Mouse (Mus musculus): ENCODE measurements around the gene Akap13. TPM values are rescaled to one million over a fixed set of nuclear protein-coding genes. Genes with fewer than 3 reads are reported as not detected.

Gene Akap13
- polyA plus RNA-seq, 1 experiment from 2014 or later, result 29.5 TPM

DNA sequence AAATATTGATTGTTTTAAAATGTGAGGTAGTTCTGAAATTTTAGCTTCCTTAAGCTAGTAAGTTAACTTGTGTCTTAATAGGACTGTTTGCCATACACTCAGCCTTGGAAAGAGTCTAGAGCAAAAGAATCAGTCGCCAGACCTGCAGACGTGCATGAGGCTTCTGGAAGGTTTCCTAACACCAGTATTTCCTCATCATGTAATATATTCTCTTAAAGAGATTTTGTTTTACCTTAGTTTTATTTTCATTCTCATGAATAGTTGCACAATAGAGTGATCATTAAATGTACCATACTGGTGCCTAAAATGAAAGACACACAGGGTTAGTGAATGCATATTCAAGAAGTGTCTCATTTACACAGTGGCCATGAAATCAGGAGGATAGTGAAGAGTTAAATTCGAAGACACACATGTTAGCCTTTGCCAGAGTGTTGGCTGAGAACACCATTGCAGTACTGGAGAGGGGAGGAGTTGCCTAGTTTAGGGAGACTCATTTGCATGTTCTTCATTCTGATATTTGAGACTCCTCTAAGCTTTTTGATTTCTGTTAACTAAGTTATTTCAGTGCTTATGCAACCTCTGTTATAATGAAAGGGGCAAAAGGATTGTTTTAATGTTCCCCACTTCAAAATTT is 198.5 kb downstream of the Akap13 start:
- DNase-seq (ENCODE audit: low spot score) (no peak), ATAC-seq (ENCODE audit: insufficient read depth, low FRiP score, low TSS enrichment) (no peak)
- Histone ChIP-seq H3K36me3 (ENCODE audit: control insufficient read depth, insufficient read depth, low read length) (no peaks in the 10 kb centered on the region), H3K9me3 (ENCODE audit: control insufficient read depth, low read length) (no peaks in the 10 kb centered on the region), H3K9ac (ENCODE audit: low read length) (no peak overlapping the region), H3K27ac (ENCODE audit: low read depth, low read length) (no peak overlapping the region), H3K4me1 (ENCODE audit: control insufficient read depth, insufficient read depth, low read length) (no peaks in the 10 kb centered on the region), H3K4me2 (ENCODE audit: low read depth) (no peak overlapping the region), H3K4me3 (ENCODE audit: low read depth, low read length) (no peak overlapping the region), H3K27me3 (ENCODE audit: control insufficient read depth, insufficient read depth, low read length) (no peaks in the 10 kb centered on the region)
- 75% methylated on average over 3 of the region's 3 CpGs for WGBS

DNA sequence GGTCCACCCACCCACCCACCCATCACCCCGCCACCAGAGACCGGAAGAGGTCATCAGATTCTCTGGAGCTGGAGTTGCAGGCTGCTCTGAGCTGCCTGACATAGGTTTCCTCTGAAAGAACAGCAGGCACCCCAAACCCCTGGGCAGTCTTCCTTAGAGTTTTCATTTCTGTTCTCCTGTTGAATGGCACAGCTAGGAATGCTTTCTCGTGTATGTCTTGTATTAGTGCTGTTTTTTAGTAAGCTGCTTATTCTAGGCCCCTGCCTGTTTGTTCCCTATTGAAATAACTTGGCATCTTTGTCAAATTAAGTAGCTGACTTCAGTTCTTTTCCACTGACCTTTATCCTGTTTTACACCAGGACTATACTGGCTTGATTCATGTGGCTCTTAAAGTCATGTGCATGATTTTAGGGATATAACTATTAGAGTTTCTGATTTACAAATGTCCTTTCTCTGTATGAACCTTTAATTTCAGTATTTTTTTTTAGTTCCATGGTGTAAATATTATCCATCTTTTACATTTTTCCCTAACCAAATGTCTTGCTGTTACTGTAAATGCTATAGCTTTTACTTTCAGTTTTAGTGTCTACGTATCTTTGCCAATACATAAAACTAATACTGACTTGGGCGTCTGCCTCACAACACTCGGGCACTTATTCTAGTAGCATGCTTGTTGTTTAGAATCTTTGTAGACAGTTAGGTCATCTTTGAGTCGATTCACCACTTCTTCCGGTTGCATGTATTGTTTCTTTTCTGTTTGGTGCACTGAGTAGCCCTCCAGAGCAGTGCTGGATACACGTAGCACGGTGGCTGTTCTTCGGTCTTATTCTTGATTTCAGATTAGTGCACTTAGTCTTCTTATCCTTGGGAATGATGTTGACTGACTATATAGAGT is 200.1 kb downstream of the Akap13 start:
- Histone ChIP-seq H3K4me1 (ENCODE audit: control insufficient read depth, insufficient read depth, low read length) (no peaks in the 10 kb centered on the region), H3K27me3 (ENCODE audit: control insufficient read depth, insufficient read depth, low read length) (no peaks in the 10 kb centered on the region), H3K9me3 (ENCODE audit: control insufficient read depth, low read length) (no peaks in the 10 kb centered on the region), H3K4me3 (ENCODE audit: low read depth, low read length) (no peak overlapping the region), H3K36me3 (ENCODE audit: control insufficient read depth, insufficient read depth, low read length) (no peaks in the 10 kb centered on the region), H3K27ac (ENCODE audit: low read depth, low read length) (no peak overlapping the region), H3K4me2 (ENCODE audit: low read depth) (no peak overlapping the region), H3K9ac (ENCODE audit: low read length) (no peak overlapping the region)
- DNase-seq (ENCODE audit: low spot score) (no peak), ATAC-seq (ENCODE audit: insufficient read depth, low FRiP score, low TSS enrichment) (no peak)
- 89% methylated on average over 11 of the region's 11 CpGs for WGBS

DNA sequence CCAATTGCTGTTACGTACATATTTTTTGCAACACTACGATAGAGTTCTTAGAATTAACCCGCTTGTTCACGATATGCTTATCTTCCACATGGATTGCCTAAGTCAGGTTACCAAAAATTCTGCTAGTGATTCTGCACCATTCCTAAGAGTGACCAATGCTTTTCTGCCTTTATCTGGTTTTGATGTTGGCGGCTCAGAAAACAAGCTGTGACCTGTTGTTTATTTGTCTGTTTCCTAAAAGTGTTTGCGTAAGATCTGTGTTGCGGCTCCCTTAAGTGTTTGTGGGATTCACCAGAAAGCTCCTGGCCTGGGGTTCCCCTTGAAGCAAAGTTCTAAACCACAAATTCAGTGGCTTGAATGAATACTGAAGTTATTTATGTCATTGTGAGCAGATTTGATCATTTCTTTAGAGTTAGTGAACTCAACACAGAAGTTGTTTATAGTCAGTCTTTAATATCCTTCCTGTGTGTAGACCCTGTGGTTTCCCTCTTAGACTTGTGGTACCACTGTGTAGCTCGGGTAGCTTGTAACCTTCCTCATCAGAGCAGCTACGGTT is 201.0 kb downstream of the Akap13 start:
- WGBS, result 94% methylated on average over 9 of the region's 9 CpGs
- H3K36me3 ChIP-seq (ENCODE audit: control insufficient read depth, insufficient read depth, low read length), result no peaks in the 10 kb centered on the region
- no peak overlapping the region for H3K4me2 ChIP-seq (ENCODE audit: low read depth)
- H3K9ac ChIP-seq (ENCODE audit: low read length), result no peak overlapping the region
- H3K27me3 ChIP-seq (ENCODE audit: control insufficient read depth, insufficient read depth, low read length), result no peaks in the 10 kb centered on the region
- H3K4me3 ChIP-seq (ENCODE audit: low read depth, low read length), result no peak overlapping the region
- H3K9me3 ChIP-seq (ENCODE audit: control insufficient read depth, low read length), result no peaks in the 10 kb centered on the region
- no peak overlapping the region for H3K27ac ChIP-seq (ENCODE audit: low read depth, low read length)
- H3K4me1 ChIP-seq (ENCODE audit: control insufficient read depth, insufficient read depth, low read length), result no peaks in the 10 kb centered on the region
- ATAC-seq (ENCODE audit: insufficient read depth, low FRiP score, low TSS enrichment) (no peak), DNase-seq (ENCODE audit: low spot score) (no peak)

DNA sequence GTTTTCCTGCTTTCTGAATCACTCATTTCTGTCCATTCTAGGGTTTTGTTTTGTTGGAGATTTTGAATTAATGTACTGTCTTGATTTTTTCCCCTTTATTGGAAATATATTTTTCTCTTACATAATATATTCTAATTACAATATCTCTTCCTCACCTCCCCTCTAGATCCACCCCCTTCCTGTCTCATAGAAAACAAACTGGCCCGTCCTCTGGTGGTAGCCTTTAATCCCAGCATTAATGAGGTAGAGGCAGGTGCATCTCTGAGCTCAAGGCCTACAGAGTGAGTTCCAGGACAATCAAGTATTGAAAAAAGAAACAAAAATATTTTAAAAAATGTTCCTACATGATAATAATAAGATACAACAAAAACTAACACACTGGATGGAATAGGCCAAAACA is 201.6 kb downstream of the Akap13 start:
- Histone ChIP-seq H3K4me2 (ENCODE audit: low read depth) (no peak overlapping the region), H3K27ac (ENCODE audit: low read depth, low read length) (no peak overlapping the region), H3K27me3 (ENCODE audit: control insufficient read depth, insufficient read depth, low read length) (no peaks in the 10 kb centered on the region), H3K9ac (ENCODE audit: low read length) (no peak overlapping the region), H3K4me3 (ENCODE audit: low read depth, low read length) (no peak overlapping the region), H3K36me3 (ENCODE audit: control insufficient read depth, insufficient read depth, low read length) (no peaks in the 10 kb centered on the region), H3K4me1 (ENCODE audit: control insufficient read depth, insufficient read depth, low read length) (no peaks in the 10 kb centered on the region), H3K9me3 (ENCODE audit: control insufficient read depth, low read length) (no peaks in the 10 kb centered on the region)
- no peak for DNase-seq (ENCODE audit: low spot score)
- no peak for ATAC-seq (ENCODE audit: insufficient read depth, low FRiP score, low TSS enrichment)
- 85% methylated on average over 1 of the region's 1 CpGs for WGBS

DNA sequence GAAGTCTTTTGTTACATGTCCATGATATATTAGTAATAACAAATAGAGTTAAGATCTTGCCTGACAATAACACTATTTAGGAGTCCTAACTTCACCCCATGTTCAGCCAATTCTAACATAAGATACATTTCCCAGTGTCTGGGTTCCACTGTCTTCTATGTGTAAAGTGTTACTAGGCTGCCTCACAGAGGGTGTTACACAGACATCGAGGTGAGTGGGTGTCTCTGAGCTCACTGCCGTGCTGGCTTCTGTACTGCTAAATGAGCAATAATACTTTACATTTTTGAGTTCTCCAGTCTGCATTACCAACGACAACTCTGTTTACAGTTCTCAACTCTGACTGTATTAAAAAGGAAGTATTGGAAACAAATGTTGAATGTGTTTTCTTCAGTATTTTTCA is 209.1 kb downstream of the Akap13 start:
- 88% methylated on average over 3 of the region's 3 CpGs for WGBS
- H3K4me3 ChIP-seq (ENCODE audit: low read depth, low read length), result no peak overlapping the region
- no peaks in the 10 kb centered on the region; the same call in 1 of the 2 replicates for H3K36me3 ChIP-seq (ENCODE audit: control insufficient read depth, insufficient read depth, low read length)
- ATAC-seq (ENCODE audit: insufficient read depth, low FRiP score, low TSS enrichment) (no peak), DNase-seq (ENCODE audit: low spot score) (no peak)
- no peak overlapping the region for H3K4me2 ChIP-seq (ENCODE audit: low read depth)
- H3K27ac ChIP-seq (ENCODE audit: low read depth, low read length), result no peak overlapping the region
- 0 out of 2 replicates have a peak, but pooled peaks cover 4% of the 10 kb centered on the region for H3K4me1 ChIP-seq (ENCODE audit: control insufficient read depth, insufficient read depth, low read length)
- H3K9ac ChIP-seq (ENCODE audit: low read length), result no peak overlapping the region
- H3K9me3 ChIP-seq (ENCODE audit: control insufficient read depth, low read length), result no peaks in the 10 kb centered on the region
- no peaks in the 10 kb centered on the region for H3K27me3 ChIP-seq (ENCODE audit: control insufficient read depth, insufficient read depth, low read length)

DNA sequence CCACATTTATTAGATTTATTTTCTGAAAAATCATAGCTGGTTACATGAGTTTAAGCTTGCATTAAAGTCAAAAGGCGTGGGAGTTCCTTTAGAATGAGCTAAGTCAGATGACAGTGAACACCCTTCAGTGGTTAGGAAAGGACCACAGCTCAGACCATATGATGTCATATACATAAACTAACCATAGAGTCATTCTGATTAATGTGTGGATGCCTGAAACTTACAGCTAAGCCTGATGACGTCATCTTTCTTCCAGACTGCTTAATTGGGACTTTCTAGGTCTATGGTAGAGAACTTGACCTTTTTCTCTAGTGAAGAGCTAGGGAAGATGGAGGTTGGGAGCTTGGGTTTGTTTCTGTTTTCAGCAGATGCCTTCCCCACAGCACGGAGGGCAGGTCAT is 211.6 kb downstream of the Akap13 start:
- Histone ChIP-seq H3K36me3 (ENCODE audit: control insufficient read depth, insufficient read depth, low read length) (no peaks in the 10 kb centered on the region; the same call in 1 of the 2 replicates), H3K4me2 (ENCODE audit: low read depth) (no peak overlapping the region), H3K4me1 (ENCODE audit: control insufficient read depth, insufficient read depth, low read length) (0 out of 2 replicates have a peak, but pooled peaks cover 4% of the 10 kb centered on the region), H3K4me3 (ENCODE audit: low read depth, low read length) (no peak overlapping the region), H3K9me3 (ENCODE audit: control insufficient read depth, low read length) (no peaks in the 10 kb centered on the region), H3K27ac (ENCODE audit: low read depth, low read length) (no peak overlapping the region), H3K27me3 (ENCODE audit: control insufficient read depth, insufficient read depth, low read length) (no peaks in the 10 kb centered on the region), H3K9ac (ENCODE audit: low read length) (no peak overlapping the region)
- ATAC-seq (ENCODE audit: insufficient read depth, low FRiP score, low TSS enrichment) (no peak), DNase-seq (ENCODE audit: low spot score) (no peak)
- 93% methylated on average over 3 of the region's 3 CpGs for WGBS

DNA sequence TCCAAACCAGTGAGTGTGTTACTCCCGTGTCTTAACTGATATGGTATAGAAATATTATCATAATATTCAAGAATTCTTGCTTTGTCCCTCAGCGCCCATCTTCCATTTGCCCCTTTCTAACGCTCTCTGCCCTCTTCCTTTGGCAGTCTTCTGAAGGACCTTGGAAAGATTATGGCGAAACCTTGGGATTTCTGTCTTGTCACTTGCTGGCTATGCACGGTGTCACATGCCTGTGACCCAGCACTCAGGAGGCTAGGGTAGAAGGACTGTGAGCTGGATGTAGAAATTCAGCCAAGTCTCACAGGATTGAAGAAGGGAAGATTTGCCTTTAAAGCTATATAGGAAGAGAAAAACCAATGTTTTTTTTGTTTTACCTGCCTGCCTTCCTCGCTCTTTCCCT is 212.2 kb downstream of the Akap13 start:
- Histone ChIP-seq H3K4me1 (ENCODE audit: control insufficient read depth, insufficient read depth, low read length) (0 out of 2 replicates have a peak, but pooled peaks cover 4% of the 10 kb centered on the region), H3K4me2 (ENCODE audit: low read depth) (no peak overlapping the region), H3K9ac (ENCODE audit: low read length) (no peak overlapping the region), H3K4me3 (ENCODE audit: low read depth, low read length) (no peak overlapping the region), H3K9me3 (ENCODE audit: control insufficient read depth, low read length) (no peaks in the 10 kb centered on the region), H3K27ac (ENCODE audit: low read depth, low read length) (no peak overlapping the region), H3K27me3 (ENCODE audit: control insufficient read depth, insufficient read depth, low read length) (no peaks in the 10 kb centered on the region), H3K36me3 (ENCODE audit: control insufficient read depth, insufficient read depth, low read length) (no peaks in the 10 kb centered on the region; the same call in 1 of the 2 replicates)
- 95% methylated on average over 6 of the region's 6 CpGs for WGBS
- ATAC-seq (ENCODE audit: insufficient read depth, low FRiP score, low TSS enrichment) (no peak), DNase-seq (ENCODE audit: low spot score) (no peak)

DNA sequence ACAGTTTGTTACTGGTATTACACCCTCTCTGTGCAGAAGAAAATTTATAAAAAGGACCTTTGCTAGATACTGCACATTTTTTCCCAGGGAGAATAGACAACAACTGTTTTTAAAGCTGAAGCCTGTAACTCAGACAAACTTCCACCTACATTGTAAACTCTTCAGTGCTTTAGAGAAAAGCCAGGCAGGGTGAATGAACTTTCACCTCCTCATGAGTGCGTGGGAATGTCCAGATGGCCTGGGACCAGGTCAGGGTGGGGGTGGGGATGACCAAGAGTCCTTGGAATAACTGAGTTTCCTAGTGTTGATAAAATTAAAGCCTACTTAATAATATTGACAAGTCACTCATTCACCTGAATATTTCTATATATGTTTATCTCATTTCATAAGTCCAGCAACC is 213.1 kb downstream of the Akap13 start:
- Histone ChIP-seq H3K9ac (ENCODE audit: low read length) (no peak overlapping the region), H3K4me1 (ENCODE audit: control insufficient read depth, insufficient read depth, low read length) (0 out of 2 replicates have a peak, but pooled peaks cover 4% of the 10 kb centered on the region), H3K36me3 (ENCODE audit: control insufficient read depth, insufficient read depth, low read length) (no peaks in the 10 kb centered on the region; the same call in 1 of the 2 replicates), H3K27me3 (ENCODE audit: control insufficient read depth, insufficient read depth, low read length) (no peaks in the 10 kb centered on the region), H3K4me2 (ENCODE audit: low read depth) (no peak overlapping the region), H3K4me3 (ENCODE audit: low read depth, low read length) (no peak overlapping the region), H3K27ac (ENCODE audit: low read depth, low read length) (no peak overlapping the region), H3K9me3 (ENCODE audit: control insufficient read depth, low read length) (no peaks in the 10 kb centered on the region)
- ATAC-seq (ENCODE audit: insufficient read depth, low FRiP score, low TSS enrichment), result no peak
- DNase-seq (ENCODE audit: low spot score), result no peak
- WGBS, result 22% methylated on average over 1 of the region's 1 CpGs
